Mouse (Mus musculus): ENCODE results near the gene Lbx2.

GRCm38 (mm10) chr6:83070311-83071219 lies 15.6 kb upstream of the Lbx2 start:
- no peak for TF ChIP-seq POLR2AphosphoS2 (IDR thresholded peaks at IDR 0.05; ENCODE audit: insufficient read length, low read depth)
- no peak for TF ChIP-seq POLR2A (IDR thresholded peaks at IDR 0.05; ENCODE audit: insufficient read length, low read depth)
- no peak for TF ChIP-seq TCF3 (IDR thresholded peaks at IDR 0.05; ENCODE audit: insufficient read length, low read depth)
- no peak for TF ChIP-seq MAX (IDR thresholded peaks at IDR 0.05; ENCODE audit: low read depth)
- TF ChIP-seq CEBPB (IDR thresholded peaks at IDR 0.05; ENCODE audit: insufficient read depth, poor library complexity, severe bottlenecking): no peak
- no peak for TF ChIP-seq E2F4 (IDR thresholded peaks at IDR 0.05; ENCODE audit: insufficient read depth)
